Mouse (Mus musculus): Measurements from ENCODE around the gene Cux1. TPM values are rescaled to one million over a fixed set of nuclear protein-coding genes. Genes with fewer than 3 reads are reported as not detected.

Cux1 gene
- polyA plus RNA-seq, 1 experiment from 2014 or later: 17.1 TPM

GRCm38 (mm10) chr5:136555703-136556102 is 11.6 kb downstream of the Cux1 start:
- H3K36me3 ChIP-seq (replicated peaks): no peaks in the 10 kb centered on the region
- H3K27me3 ChIP-seq: no peaks in the 10 kb centered on the region
- no peak overlapping the region for H3K4me3 ChIP-seq (replicated peaks)
- no peak overlapping the region for H3K27ac ChIP-seq (replicated peaks)
- no peaks in the 10 kb centered on the region for H3K9me3 ChIP-seq (replicated peaks)
- ATAC-seq (ENCODE audit: insufficient read depth): no peak
- H3K4me2 ChIP-seq: no peak overlapping the region
- WGBS (ENCODE audit: insufficient replicate concordance): 27% methylated on average over 5 of the region's 5 CpGs
- peaks cover 22% of the 10 kb centered on the region for H3K4me1 ChIP-seq (replicated peaks)
- no peak overlapping the region for H3K9ac ChIP-seq

GRCm38 (mm10) chr5:136552832-136553231 is 14.5 kb downstream of the Cux1 start:
- no peak overlapping the region for H3K27ac ChIP-seq (replicated peaks)
- H3K9ac ChIP-seq: no peak overlapping the region
- no peak overlapping the region for H3K4me3 ChIP-seq (replicated peaks)
- H3K36me3 ChIP-seq (replicated peaks): no peaks in the 10 kb centered on the region
- H3K4me2 ChIP-seq: no peak overlapping the region
- H3K4me1 ChIP-seq (replicated peaks): peaks cover 23% of the 10 kb centered on the region
- no peaks in the 10 kb centered on the region for H3K27me3 ChIP-seq
- no peaks in the 10 kb centered on the region for H3K9me3 ChIP-seq (replicated peaks)
- ATAC-seq (ENCODE audit: insufficient read depth): no peak

GRCm38 (mm10) chr5:136552093-136552492 is 15.2 kb downstream of the Cux1 start:
- 69% methylated on average over 3 of the region's 3 CpGs for WGBS (ENCODE audit: insufficient replicate concordance)
- no peak overlapping the region for H3K27ac ChIP-seq (replicated peaks)
- no peak overlapping the region for H3K4me2 ChIP-seq
- no peaks in the 10 kb centered on the region for H3K9me3 ChIP-seq (replicated peaks)
- H3K27me3 ChIP-seq: no peaks in the 10 kb centered on the region
- no peak overlapping the region for H3K9ac ChIP-seq
- peaks cover 18% of the 10 kb centered on the region for H3K4me1 ChIP-seq (replicated peaks)
- no peak overlapping the region for H3K4me3 ChIP-seq (replicated peaks)
- H3K36me3 ChIP-seq (replicated peaks): no peaks in the 10 kb centered on the region
- no peak for ATAC-seq (ENCODE audit: insufficient read depth)

GRCm38 (mm10) chr5:136551571-136551970 is 15.7 kb downstream of the Cux1 start:
- Histone ChIP-seq H3K9ac (no peak overlapping the region), H3K36me3 (replicated peaks) (no peaks in the 10 kb centered on the region), H3K9me3 (replicated peaks) (no peaks in the 10 kb centered on the region), H3K4me1 (replicated peaks) (peaks cover 18% of the 10 kb centered on the region), H3K4me2 (no peak overlapping the region), H3K27me3 (no peaks in the 10 kb centered on the region), H3K27ac (replicated peaks) (no peak overlapping the region), H3K4me3 (replicated peaks) (no peak overlapping the region)
- ATAC-seq (ENCODE audit: insufficient read depth): no peak
- 77% methylated on average over 6 of the region's 6 CpGs for WGBS (ENCODE audit: insufficient replicate concordance)

GRCm38 (mm10) chr5:136550726-136551125 is 16.6 kb downstream of the Cux1 start:
- no peaks in the 10 kb centered on the region for H3K36me3 ChIP-seq (replicated peaks)
- WGBS (ENCODE audit: insufficient replicate concordance): 32% methylated on average over 2 of the region's 2 CpGs
- no peak overlapping the region for H3K4me3 ChIP-seq (replicated peaks)
- ATAC-seq (ENCODE audit: insufficient read depth): no peak
- H3K27ac ChIP-seq (replicated peaks): no peak overlapping the region
- no peaks in the 10 kb centered on the region for H3K9me3 ChIP-seq (replicated peaks)
- H3K27me3 ChIP-seq: no peaks in the 10 kb centered on the region
- H3K9ac ChIP-seq: no peak overlapping the region
- H3K4me1 ChIP-seq (replicated peaks): peaks cover 19% of the 10 kb centered on the region
- H3K4me2 ChIP-seq: no peak overlapping the region

GRCm38 (mm10) chr5:136548776-136549175 is 18.5 kb downstream of the Cux1 start:
- Histone ChIP-seq H3K27ac (replicated peaks) (no peak overlapping the region), H3K9me3 (replicated peaks) (no peaks in the 10 kb centered on the region), H3K36me3 (replicated peaks) (no peaks in the 10 kb centered on the region), H3K27me3 (no peaks in the 10 kb centered on the region), H3K4me1 (replicated peaks) (peaks cover 25% of the 10 kb centered on the region), H3K4me3 (replicated peaks) (no peak overlapping the region), H3K9ac (no peak overlapping the region), H3K4me2 (no peak overlapping the region)
- ATAC-seq (ENCODE audit: insufficient read depth): no peak
- WGBS (ENCODE audit: insufficient replicate concordance): 73% methylated on average over 2 of the region's 2 CpGs

- Histone ChIP-seq H3K36me3 (replicated peaks) (no peaks in the 10 kb centered on the region), H3K4me2 (peak overlapping the region; percentile 48), H3K4me1 (replicated peaks) (peaks cover 39% of the 10 kb centered on the region), H3K9me3 (replicated peaks) (no peaks in the 10 kb centered on the region), H3K4me3 (replicated peaks) (no peak overlapping the region), H3K27ac (replicated peaks) (no peak overlapping the region), H3K9ac (no peak overlapping the region), H3K27me3 (no peaks in the 10 kb centered on the region)
- WGBS (ENCODE audit: insufficient replicate concordance): 14% methylated on average over 4 of the region's 4 CpGs
- ATAC-seq (ENCODE audit: insufficient read depth): peak; percentile 44; the same call in 1 of the 2 replicates
Measured at GRCm38 (mm10) chr5:136545061-136545460, 22.2 kb downstream of the Cux1 start.

- Histone ChIP-seq H3K4me1 (replicated peaks) (peaks cover 46% of the 10 kb centered on the region), H3K9ac (no peak overlapping the region), H3K9me3 (replicated peaks) (no peaks in the 10 kb centered on the region), H3K36me3 (replicated peaks) (no peaks in the 10 kb centered on the region), H3K4me3 (replicated peaks) (no peak overlapping the region), H3K27ac (replicated peaks) (no peak overlapping the region), H3K27me3 (no peaks in the 10 kb centered on the region), H3K4me2 (no peak overlapping the region)
- no peak for ATAC-seq (ENCODE audit: insufficient read depth)
Measured at GRCm38 (mm10) chr5:136543171-136543570, 24.1 kb downstream of the Cux1 start.

- ATAC-seq (ENCODE audit: insufficient read depth): no peak
- no peaks in the 10 kb centered on the region for H3K27me3 ChIP-seq
- H3K9ac ChIP-seq: no peak overlapping the region
- no peak overlapping the region for H3K4me2 ChIP-seq
- no peaks in the 10 kb centered on the region for H3K9me3 ChIP-seq (replicated peaks)
- no peak overlapping the region for H3K4me3 ChIP-seq (replicated peaks)
- H3K27ac ChIP-seq (replicated peaks): no peak overlapping the region
- no peaks in the 10 kb centered on the region for H3K36me3 ChIP-seq (replicated peaks)
- peaks cover 43% of the 10 kb centered on the region for H3K4me1 ChIP-seq (replicated peaks)
Measured at GRCm38 (mm10) chr5:136540952-136541351, 26.3 kb downstream of the Cux1 start.

- H3K27me3 ChIP-seq: no peaks in the 10 kb centered on the region
- peak; percentile 41; the same call in 1 of the 2 replicates for ATAC-seq (ENCODE audit: insufficient read depth)
- WGBS (ENCODE audit: insufficient replicate concordance): 23% methylated on average over 5 of the region's 5 CpGs
- no peak overlapping the region for H3K9ac ChIP-seq
- no peak overlapping the region for H3K4me2 ChIP-seq
- peak overlapping the region; percentile 35; the same call in 1 of the 2 replicates for H3K27ac ChIP-seq (replicated peaks)
- H3K36me3 ChIP-seq (replicated peaks): no peaks in the 10 kb centered on the region
- peaks cover 43% of the 10 kb centered on the region for H3K4me1 ChIP-seq (replicated peaks)
- H3K9me3 ChIP-seq (replicated peaks): no peaks in the 10 kb centered on the region
- no peak overlapping the region for H3K4me3 ChIP-seq (replicated peaks)
Measured at GRCm38 (mm10) chr5:136540055-136540838, 27.0 kb downstream of the Cux1 start.

- Histone ChIP-seq H3K36me3 (replicated peaks) (no peaks in the 10 kb centered on the region), H3K27ac (replicated peaks) (no peak overlapping the region), H3K9ac (no peak overlapping the region), H3K9me3 (replicated peaks) (no peaks in the 10 kb centered on the region), H3K4me1 (replicated peaks) (peaks cover 53% of the 10 kb centered on the region), H3K4me2 (no peak overlapping the region), H3K27me3 (no peaks in the 10 kb centered on the region), H3K4me3 (replicated peaks) (no peak overlapping the region)
- ATAC-seq (ENCODE audit: insufficient read depth): no peak
- WGBS (ENCODE audit: insufficient replicate concordance): 72% methylated on average over 4 of the region's 4 CpGs
Measured at GRCm38 (mm10) chr5:136536753-136537152, 30.5 kb downstream of the Cux1 start.

Data from liver, embryonic 15.5 days (tissue).